Mouse (Mus musculus) embryonic facial prominence, embryonic 11.5 days (tissue): Measurements from ENCODE around the gene Nr1i3. TPM values are rescaled to one million over a fixed set of nuclear protein-coding genes. Genes with fewer than 3 reads are reported as not detected.

Experiments
- ATAC-seq: fragments of 200-750 bp; cut with Nextera tagmentation; replicated peaks from 2 replicates; pipeline ENCODE4 v1.8.0; 2017; ENCODE audit warnings: low read depth; ENCODE audit not compliant: insufficient number of reproducible peaks, low FRiP score, low TSS enrichment
- DNase-seq: peaks from one replicate; pipeline ENCODE4 v3.0.0-alpha.2; 2015; ENCODE audit warnings: low spot score
- H3K27ac ChIP-seq: fragments of 300-500 bp; sonication (generic); replicated peaks from 2 replicates; pipeline ENCODE4 v1.5.1; 2014; ENCODE audit warnings: mild to moderate bottlenecking, low read depth, low read length, control low read depth
- H3K27me3 ChIP-seq: fragments of 300-500 bp; sonication (generic); 2 replicates; pipeline ENCODE4 v1.6.1; 2014; ENCODE audit warnings: mild to moderate bottlenecking, low read length, moderate library complexity, mixed read lengths; ENCODE audit not compliant: control insufficient read depth, insufficient read depth
- H3K36me3 ChIP-seq: fragments of 300-500 bp; sonication (generic); replicated peaks from 2 replicates; pipeline ENCODE4 v1.6.1; 2014; ENCODE audit warnings: low read depth, mild to moderate bottlenecking, low read length, moderate library complexity, mixed read lengths; ENCODE audit not compliant: control insufficient read depth, insufficient read depth
- H3K4me1 ChIP-seq: fragments of 300-500 bp; sonication (generic); 2 replicates; pipeline ENCODE4 v1.6.1; 2014; ENCODE audit warnings: low read length, mixed read lengths; ENCODE audit not compliant: control insufficient read depth, insufficient read depth
- H3K4me2 ChIP-seq: fragments of 300-500 bp; sonication (generic); 2 replicates; pipeline ENCODE4 v1.6.1; 2014; ENCODE audit warnings: low read depth, mild to moderate bottlenecking, control low read depth, low read length, moderate library complexity
- H3K4me3 ChIP-seq: fragments of 300-500 bp; sonication (generic); 2 replicates; pipeline ENCODE4 v1.5.1; 2014; ENCODE audit warnings: low read depth, low read length, control low read depth
- H3K9ac ChIP-seq: fragments of 300-500 bp; sonication (generic); replicated peaks from 2 replicates; pipeline ENCODE4 v1.6.1; 2014; ENCODE audit warnings: mild to moderate bottlenecking, control low read depth, low read length
- H3K9me3 ChIP-seq: fragments of 300-500 bp; sonication (generic); replicated peaks from 2 replicates; pipeline ENCODE4 v1.6.1; 2016; ENCODE audit warnings: mild to moderate bottlenecking, low read length, inconsistent platforms, mixed read lengths; ENCODE audit not compliant: control insufficient read depth
- WGBS: fragments of 180-500 bp; shearing (Covaris S2); extraction: QIAGEN DNeasy Blood & Tissue Kit; methylation state at CpG from one replicate; pipeline ENCODE4 v1.1.7; 2014; 5-methylcytosine and 5-hydroxymethylcytosine counted together
- polyA plus RNA-seq: library from polyadenylated mRNA; unstranded; fragments of >200 nt; fragmentation: Nextera tagmentation; extraction: Ambion mirVana; gene quantifications from 2 replicates; pipeline ENCODE4 v1.2.1, GENCODE M21; 2014

Gene Nr1i3
- polyA plus RNA-seq, 1 experiment from 2014 or later, result 0.22 TPM

- H3K4me1 ChIP-seq, result no peaks in the 10 kb centered on the region
- H3K27ac ChIP-seq, result no peak overlapping the region
- H3K9me3 ChIP-seq, result no peaks in the 10 kb centered on the region
- H3K27me3 ChIP-seq, result no peaks in the 10 kb centered on the region
- H3K4me2 ChIP-seq, result no peak overlapping the region
- H3K36me3 ChIP-seq, result no peaks in the 10 kb centered on the region
- 80% methylated on average over 3 of the region's 3 CpGs for WGBS
- no peak for ATAC-seq
- H3K4me3 ChIP-seq, result no peak overlapping the region
- no peak for DNase-seq
- H3K9ac ChIP-seq, result no peak overlapping the region
Observed at GRCm38 (mm10) chr1:171183025-171183424, 30.7 kb upstream of the Nr1i3 start.

GRCm38 (mm10) chr1:171183620-171184019 lies 30.1 kb upstream of the Nr1i3 start:
- no peaks in the 10 kb centered on the region for H3K36me3 ChIP-seq
- DNase-seq, result no peak
- no peaks in the 10 kb centered on the region for H3K9me3 ChIP-seq
- no peaks in the 10 kb centered on the region for H3K4me1 ChIP-seq
- WGBS, result 61% methylated on average over 3 of the region's 3 CpGs
- H3K4me2 ChIP-seq, result no peak overlapping the region
- H3K9ac ChIP-seq, result no peak overlapping the region
- no peak overlapping the region for H3K27ac ChIP-seq
- ATAC-seq, result no peak
- H3K4me3 ChIP-seq, result no peak overlapping the region
- no peaks in the 10 kb centered on the region for H3K27me3 ChIP-seq

- no peaks in the 10 kb centered on the region for H3K36me3 ChIP-seq
- H3K9me3 ChIP-seq, result no peaks in the 10 kb centered on the region
- no peak for ATAC-seq
- no peak overlapping the region for H3K4me2 ChIP-seq
- no peak overlapping the region for H3K4me3 ChIP-seq
- no peak overlapping the region for H3K9ac ChIP-seq
- peaks cover 1% of the 10 kb centered on the region; the same call in 1 of the 2 replicates for H3K4me1 ChIP-seq
- no peaks in the 10 kb centered on the region for H3K27me3 ChIP-seq
- no peak for DNase-seq
- WGBS, result 81% methylated on average over 7 of the region's 7 CpGs
- no peak overlapping the region for H3K27ac ChIP-seq
Observed at GRCm38 (mm10) chr1:171184314-171184713, 29.5 kb upstream of the Nr1i3 start.

GRCm38 (mm10) chr1:171185655-171186054 lies 28.1 kb upstream of the Nr1i3 start:
- no peak overlapping the region for H3K9ac ChIP-seq
- no peak for DNase-seq
- peaks cover 3% of the 10 kb centered on the region; the same call in 1 of the 2 replicates for H3K4me1 ChIP-seq
- H3K9me3 ChIP-seq, result no peaks in the 10 kb centered on the region
- ATAC-seq, result no peak
- WGBS, result 65% methylated on average over 8 of the region's 8 CpGs
- H3K36me3 ChIP-seq, result no peaks in the 10 kb centered on the region
- no peaks in the 10 kb centered on the region for H3K27me3 ChIP-seq
- H3K27ac ChIP-seq, result no peak overlapping the region
- H3K4me3 ChIP-seq, result no peak overlapping the region
- no peak overlapping the region for H3K4me2 ChIP-seq

DNA sequence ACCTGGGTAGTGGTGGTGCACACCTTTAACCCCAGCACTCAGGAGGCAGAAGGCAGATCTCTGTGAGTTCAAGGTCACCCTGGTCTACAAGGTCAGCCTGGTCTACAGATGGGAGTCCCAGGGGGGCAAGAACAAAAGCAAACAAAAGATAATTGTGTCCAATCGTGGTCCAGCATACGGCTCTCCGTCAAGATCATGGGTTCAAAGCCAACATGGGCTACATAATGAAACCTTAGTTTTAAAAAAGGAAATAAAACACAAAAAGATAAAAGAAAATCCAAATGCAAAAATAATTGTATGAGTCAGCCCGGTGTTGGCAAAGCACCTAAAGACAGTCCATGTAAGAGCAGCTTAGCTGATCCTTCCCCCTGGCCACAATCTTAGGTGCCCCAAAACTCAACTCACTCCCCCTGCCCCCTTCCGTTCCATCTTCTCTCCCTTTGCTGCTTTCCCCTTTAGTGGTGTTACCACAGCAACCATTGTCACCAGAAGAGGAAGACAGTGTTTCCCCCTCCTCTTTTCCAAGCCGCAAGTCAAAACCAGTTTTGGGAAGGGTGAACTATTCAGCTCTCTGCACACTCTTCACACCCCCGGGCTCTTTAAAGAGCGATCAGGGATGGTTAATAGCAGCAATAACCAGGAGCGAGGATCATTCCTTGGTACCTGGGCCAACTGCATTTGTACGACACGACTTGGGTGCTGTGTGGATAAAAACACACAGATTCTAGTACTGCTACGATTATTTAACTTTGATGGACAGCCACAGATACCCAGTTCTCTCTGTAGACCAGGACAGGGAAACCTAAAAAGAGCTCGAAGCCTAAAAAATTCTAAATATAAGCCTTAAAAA lies 25.7 kb upstream of the Nr1i3 start:
- Histone ChIP-seq H3K4me1 (peaks cover 3% of the 10 kb centered on the region; the same call in 1 of the 2 replicates), H3K4me2 (no peak overlapping the region), H3K9me3 (no peaks in the 10 kb centered on the region), H3K36me3 (no peaks in the 10 kb centered on the region), H3K9ac (no peak overlapping the region), H3K4me3 (no peak overlapping the region), H3K27me3 (peaks cover 4% of the 10 kb centered on the region), H3K27ac (no peak overlapping the region)
- DNase-seq (no peak), ATAC-seq (no peak)
- 52% methylated on average over 13 of the region's 13 CpGs for WGBS

- DNase-seq, result no peak
- 19% methylated on average over 8 of the region's 8 CpGs for WGBS
- peaks cover 12% of the 10 kb centered on the region for H3K27me3 ChIP-seq
- H3K4me1 ChIP-seq, result peaks cover 4% of the 10 kb centered on the region; the same call in 1 of the 2 replicates
- H3K36me3 ChIP-seq, result no peaks in the 10 kb centered on the region
- H3K4me3 ChIP-seq, result no peak overlapping the region
- no peak overlapping the region for H3K27ac ChIP-seq
- no peak overlapping the region for H3K4me2 ChIP-seq
- H3K9me3 ChIP-seq, result no peaks in the 10 kb centered on the region
- peak overlapping the region; percentile 22; the same call in 1 of the 2 replicates for H3K9ac ChIP-seq
- ATAC-seq, result no peak
Observed at GRCm38 (mm10) chr1:171189046-171189445, 24.7 kb upstream of the Nr1i3 start.

DNA sequence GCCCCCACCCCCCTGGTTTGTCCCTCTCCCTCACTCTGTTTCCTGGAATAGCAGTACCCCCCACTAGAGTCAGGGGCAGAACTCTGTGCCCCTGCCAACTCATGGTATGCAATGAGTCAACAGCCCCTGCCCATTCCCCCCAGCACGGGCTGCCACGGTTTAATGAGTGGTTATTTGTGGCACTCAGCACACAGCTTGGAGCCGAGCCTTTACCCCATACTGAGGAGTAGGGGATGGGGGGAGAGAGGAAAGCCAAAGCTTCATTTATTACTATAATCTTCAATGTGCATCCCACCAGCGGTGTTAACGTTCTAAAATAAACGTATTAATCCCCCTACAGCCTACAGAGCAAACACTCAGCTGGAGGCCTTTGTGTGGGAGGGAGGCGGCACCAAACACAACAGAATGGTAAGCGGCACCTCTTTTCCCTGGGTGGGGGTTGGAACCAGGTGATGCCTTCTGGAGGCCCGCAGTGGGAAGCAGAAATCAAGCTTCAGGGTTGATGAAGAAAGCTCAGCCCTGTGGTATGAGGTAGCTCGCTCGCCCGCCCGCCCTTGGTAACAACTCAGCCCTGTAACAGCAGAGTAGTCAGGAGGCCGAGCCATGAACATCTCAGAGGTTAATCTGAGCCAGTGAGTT lies 24.2 kb upstream of the Nr1i3 start:
- Histone ChIP-seq H3K9me3 (no peaks in the 10 kb centered on the region), H3K4me1 (peaks cover 6% of the 10 kb centered on the region; the same call in 1 of the 2 replicates), H3K4me3 (no peak overlapping the region), H3K4me2 (no peak overlapping the region), H3K27ac (no peak overlapping the region), H3K27me3 (peaks cover 17% of the 10 kb centered on the region), H3K9ac (peak overlapping the region; percentile 22; the same call in 1 of the 2 replicates), H3K36me3 (no peaks in the 10 kb centered on the region)
- ATAC-seq, result no peak
- no peak for DNase-seq
- WGBS, result 37% methylated on average over 14 of the region's 14 CpGs

DNA sequence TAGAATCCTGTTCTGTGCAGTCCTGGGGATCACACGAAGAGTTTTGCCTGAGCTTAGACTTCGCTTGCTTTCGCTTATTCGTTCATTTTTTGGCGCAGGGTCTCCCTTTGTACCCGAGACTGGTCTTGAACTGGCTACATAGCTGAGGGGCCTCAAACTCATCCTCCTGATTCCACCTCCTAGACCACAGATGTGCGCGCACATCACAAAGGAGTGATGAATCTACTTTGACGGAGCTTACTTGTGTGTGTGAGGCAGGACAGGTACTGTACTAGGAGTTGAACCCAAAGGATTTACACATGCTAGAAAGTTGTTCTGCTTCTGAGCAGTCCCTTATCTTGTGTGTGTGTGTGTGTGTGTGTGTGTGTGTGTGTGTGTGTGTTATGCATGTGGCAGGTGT lies 22.9 kb upstream of the Nr1i3 start:
- ATAC-seq, result no peak

More for the DNA sequence above, 22.9 kb upstream of the Nr1i3 start:
- no peaks in the 10 kb centered on the region for H3K36me3 ChIP-seq
- no peak overlapping the region for H3K9ac ChIP-seq
- peaks cover 29% of the 10 kb centered on the region for H3K27me3 ChIP-seq
- 93% methylated on average over 9 of the region's 9 CpGs for WGBS
- no peak overlapping the region for H3K4me2 ChIP-seq
- peaks cover 8% of the 10 kb centered on the region for H3K4me1 ChIP-seq
- no peak overlapping the region for H3K4me3 ChIP-seq
- H3K27ac ChIP-seq, result no peak overlapping the region
- no peaks in the 10 kb centered on the region for H3K9me3 ChIP-seq
- no peak for DNase-seq
